Mouse (Mus musculus) erythroblast, embryonic 14.5 days (primary cell): ENCODE results near the gene Runx3.

Experiments used
- GATA1 ChIP-seq: IDR thresholded peaks from 2 replicates; pipeline ENCODE4 v1.6.1; 2012; ENCODE audit warnings: low read length, inconsistent platforms, mixed read lengths
- TAL1 ChIP-seq: IDR thresholded peaks from 3 replicates; pipeline ENCODE4 v1.6.1; 2012; ENCODE audit warnings: low read length, inconsistent platforms, mixed read lengths

DNA sequence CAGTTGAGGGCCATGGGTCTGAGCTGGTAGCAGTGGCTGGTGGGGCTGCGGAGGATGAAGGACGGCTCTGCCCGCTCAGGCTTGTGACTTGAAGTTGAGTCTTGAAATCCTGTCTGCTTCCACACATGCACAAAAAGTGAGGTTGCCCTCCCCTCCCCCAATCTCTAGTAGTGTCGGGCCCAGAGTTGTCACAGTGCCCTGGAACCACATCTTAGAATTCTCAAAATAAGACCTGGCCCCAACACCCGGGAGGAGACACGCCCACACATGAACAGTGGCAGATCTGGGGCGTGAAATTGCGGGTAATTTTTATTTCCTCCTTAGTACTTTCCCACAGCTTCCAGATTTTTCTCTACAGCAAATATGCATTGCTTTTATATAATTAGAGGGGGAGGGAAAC lies 77.4 kb downstream of the Runx3 start:
- TF ChIP-seq TAL1 (no peak), GATA1 (no peak)
